Mouse (Mus musculus) erythroblast, embryonic 14.5 days (primary cell): ENCODE measurements at regions not wholly inside any gene's neighbourhood (a gene's known extent, or its start where the extent isn't known, plus 50 kb on each side); places are given as distances from the start of the nearest gene placed in this dataset.

Experiments used
- GATA1 ChIP-seq: IDR thresholded peaks from 2 replicates; pipeline ENCODE4 v1.6.1; 2012; ENCODE audit warnings: low read length, inconsistent platforms, mixed read lengths
- TAL1 ChIP-seq: IDR thresholded peaks from 3 replicates; pipeline ENCODE4 v1.6.1; 2012; ENCODE audit warnings: low read length, inconsistent platforms, mixed read lengths

GRCm38 (mm10) chr1:120739499-120739898, 137.3 kb downstream of the En1 start:
- TF ChIP-seq GATA1 (no peak), TAL1 (no peak)
